Mouse (Mus musculus) right cerebral cortex, postnatal 25 days (tissue): Measurements from ENCODE around the gene Kdm1a.

Source experiments
- DNase-seq: peaks from one replicate; pipeline ENCODE4 v3.0.0; 2022

The Kdm1a gene

DNA sequence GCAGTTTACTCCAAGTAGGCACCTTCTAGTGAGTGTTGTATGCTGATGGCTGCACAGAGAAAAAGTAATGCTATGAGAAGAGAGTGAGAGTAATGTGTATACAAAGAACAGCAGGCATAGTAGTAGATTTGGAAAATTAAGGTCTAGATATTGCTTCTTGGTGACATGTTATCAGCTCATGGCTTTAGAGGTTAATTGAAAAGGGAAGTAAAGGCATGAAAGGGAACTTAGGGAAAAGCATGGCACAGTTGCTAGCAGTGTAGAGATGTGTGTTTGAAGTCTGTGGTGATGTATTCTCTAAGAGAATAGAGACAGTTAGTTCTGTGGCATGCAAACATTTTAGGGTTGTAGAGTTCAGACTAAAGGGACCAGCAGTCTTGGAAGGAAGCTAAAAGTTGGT is 82.7 kb downstream of the Kdm1a start:
- DNase-seq = no peak

DNA sequence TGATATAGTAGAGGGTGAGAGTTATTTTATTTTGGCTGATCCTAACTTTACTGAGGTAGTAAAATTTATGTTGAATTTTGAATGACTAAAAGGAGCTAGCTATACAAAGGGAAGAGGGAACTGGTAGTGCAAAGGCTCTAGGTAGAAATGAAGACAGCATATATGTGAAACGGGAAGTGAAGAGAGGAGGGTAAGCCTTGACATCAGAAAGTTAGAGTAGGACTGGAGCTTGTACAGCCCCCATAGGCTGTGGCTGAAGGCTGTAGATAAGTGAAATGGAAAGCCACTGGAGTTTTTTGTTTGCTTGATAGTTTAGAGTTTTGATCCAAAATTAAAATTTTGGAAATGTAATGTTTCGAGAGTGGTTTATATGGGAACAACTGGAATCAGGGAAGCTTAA is 83.9 kb downstream of the Kdm1a start:
- DNase-seq = no peak

DNA sequence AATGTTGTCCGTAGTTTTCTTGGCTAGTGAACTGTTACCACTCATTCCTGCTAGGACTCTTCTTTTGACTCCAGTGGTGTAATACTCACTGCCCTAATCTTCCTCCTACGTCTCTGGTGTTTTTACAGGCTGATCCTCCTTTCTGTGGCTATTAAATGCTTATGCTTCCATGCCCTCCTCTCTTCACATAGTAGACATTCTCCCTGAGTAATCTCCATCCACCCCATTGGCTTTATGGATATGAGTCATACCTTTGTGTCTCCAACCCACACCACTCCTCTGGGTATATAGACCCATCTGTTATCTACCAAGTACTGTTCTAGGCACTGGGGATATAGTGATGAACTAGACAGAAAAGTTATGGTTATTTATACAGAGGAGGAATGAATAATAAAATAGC is 84.4 kb downstream of the Kdm1a start:
- no peak for DNase-seq

DNA sequence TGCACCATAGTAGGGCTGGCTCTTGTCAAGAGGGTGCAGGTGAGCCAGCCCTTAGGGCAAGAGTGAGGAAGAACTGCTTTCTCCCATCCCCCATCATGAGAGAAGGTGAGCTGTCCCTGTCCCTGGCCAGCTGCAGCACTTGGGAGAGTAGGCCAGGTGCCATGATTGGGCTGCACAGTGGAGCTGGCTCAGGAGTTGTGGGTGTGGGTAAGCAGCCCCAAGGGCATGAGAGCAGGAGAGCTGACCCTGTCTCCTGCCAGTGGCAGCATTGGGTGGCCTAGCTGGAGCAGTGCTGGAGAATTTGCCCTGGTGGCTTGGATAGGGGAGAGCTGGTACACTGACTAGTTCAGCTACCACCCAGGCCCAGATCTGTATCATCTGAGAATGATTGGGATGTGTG is 89.6 kb downstream of the Kdm1a start:
- no peak for DNase-seq

DNA sequence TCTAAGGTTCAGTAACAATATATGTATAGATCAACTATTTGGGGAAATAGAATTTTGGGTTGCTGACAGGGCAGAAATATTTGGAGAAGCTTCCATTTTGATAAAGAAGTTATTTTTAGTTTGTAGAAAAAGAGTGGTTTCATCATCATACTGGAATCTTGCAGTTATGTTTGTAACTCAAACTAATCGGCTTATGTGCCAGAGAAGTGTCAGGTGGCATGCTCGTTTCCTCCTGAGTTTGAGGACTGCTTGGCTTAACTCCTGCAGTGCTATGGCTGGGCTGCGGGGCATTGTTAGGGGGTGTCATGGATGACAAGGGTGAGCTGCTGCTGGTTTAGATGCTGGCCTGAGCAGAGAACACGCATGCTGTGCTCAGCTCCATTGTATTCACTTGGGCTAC is 90.8 kb downstream of the Kdm1a start:
- no peak for DNase-seq

DNA sequence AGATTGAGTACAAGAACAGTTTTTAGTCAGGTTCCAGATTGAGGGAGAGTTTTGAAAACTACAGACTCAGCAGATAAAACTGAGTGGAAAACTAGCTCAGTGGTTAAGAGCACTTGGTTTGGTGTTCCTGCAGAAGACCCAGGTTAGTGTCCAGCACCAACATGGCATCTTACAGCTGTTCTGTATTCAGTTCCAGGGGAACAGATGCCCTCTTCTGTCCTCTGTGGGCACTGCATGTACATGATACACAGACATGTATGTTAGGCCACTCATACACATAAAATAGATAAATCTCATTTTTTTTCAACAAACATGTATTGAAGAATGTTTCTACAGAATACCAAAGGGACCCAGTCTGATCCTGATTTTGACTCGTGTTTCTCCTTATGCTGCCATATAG is 92.7 kb downstream of the Kdm1a start:
- no peak for DNase-seq

DNA sequence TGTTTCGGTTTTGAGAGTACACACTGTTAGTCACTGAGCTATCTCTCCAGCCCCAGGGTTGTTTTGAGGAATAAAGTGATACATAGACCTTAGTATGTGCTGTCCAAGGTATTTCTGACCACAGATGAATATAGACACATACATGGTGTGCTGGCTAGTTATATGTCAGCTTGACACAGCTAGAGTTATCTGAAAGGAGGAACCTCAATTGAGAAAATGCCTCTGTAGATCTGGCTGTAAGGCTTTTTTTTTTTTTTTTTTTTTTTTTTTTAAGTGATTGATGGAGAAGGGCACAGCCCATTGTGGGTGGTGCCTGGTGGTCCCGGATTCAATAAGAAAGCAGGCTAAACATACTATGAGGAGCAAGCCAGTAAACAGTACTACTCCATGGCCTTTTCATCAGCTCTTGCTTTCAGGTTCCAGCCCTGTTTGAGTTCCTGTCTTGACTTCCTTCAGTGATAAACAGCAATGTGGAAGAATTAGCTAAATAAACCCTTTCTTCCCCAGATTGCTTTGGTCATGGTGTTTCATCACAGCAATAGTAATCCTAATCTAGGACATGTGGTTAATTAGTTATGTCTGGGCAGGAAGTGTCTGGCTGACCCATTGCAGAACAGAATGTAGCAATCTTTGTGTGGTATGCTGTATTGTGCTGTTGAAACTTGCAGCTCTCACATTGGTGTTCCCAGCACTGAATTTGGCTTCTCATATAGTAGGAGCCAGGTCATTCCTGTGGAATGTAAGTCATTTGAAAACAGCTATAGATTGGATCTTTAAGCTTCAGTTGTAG is 96.9 kb downstream of the Kdm1a start:
- no peak for DNase-seq
